Mouse (Mus musculus): ENCODE measurements around the gene Bcar3. TPM values are rescaled to one million over a fixed set of nuclear protein-coding genes. Genes with fewer than 3 reads are reported as not detected.

The Bcar3 gene
- total RNA-seq, 2 experiments from 2014 or later: 14.7 to 15.4 TPM

DNA sequence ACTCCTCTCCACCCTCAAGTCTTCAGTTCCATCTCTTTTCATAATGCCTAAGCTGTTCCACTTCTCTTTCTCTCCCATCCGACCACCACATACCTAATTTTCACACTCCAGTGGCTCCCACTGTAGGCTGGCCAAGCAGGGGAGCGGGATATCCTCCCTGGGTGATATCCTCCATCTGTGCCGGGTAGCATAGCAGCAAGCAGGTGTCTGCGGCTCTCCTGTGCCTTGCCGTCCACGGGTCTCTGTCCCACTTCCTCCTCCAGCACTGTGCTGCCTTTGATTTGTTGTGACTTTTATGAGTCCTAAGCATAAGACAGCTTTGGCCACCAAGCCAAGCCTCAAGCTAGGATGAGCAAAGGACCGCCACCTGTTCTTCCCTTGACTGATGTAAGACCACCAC is 103.5 kb downstream of the Bcar3 start:
- no peak overlapping the region for H3K4me3 ChIP-seq
- TF ChIP-seq CTCF (IDR thresholded peaks at IDR 0.05): no peak
- intact Hi-C loops (cut with DNase I): no loop called here
- no peak for DNase-seq (ENCODE audit: extremely low spot score in 1 of 2, low spot score in 2 of 2)
- no peak overlapping the region for H3K27ac ChIP-seq

DNA sequence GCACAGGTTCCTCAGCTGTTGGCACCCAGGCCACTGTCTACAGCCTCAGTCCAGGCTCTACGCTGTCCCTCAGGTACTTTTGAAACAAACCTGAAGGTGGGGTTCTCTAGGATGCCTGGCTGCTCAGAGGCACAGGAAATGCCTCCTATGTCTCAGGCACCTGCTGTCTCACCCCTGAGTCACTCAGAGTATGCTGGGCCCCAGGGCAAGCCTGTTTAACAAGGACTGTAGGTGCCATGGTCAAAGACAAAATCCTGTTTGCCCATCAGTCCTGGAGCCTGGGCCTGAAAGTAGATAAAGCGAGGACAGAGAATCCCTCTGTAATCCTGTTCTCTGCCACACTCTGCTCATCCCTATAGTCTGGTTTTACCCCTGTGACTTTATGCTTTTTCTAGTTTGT is 107.1 kb downstream of the Bcar3 start:
- H3K4me3 ChIP-seq: no peak overlapping the region
- TF ChIP-seq CTCF (IDR thresholded peaks at IDR 0.05): no peak
- H3K27ac ChIP-seq: no peak overlapping the region
- intact Hi-C loops (cut with DNase I): no loop called here
- no peak for DNase-seq (ENCODE audit: extremely low spot score in 1 of 2, low spot score in 2 of 2)

GRCm38 (mm10) chr3:122402143-122402542 is 108.2 kb downstream of the Bcar3 start:
- Histone ChIP-seq H3K27ac (no peak overlapping the region), H3K4me3 (no peak overlapping the region)
- intact Hi-C loops (cut with DNase I): no loop called here
- no peak for TF ChIP-seq CTCF (IDR thresholded peaks at IDR 0.05)
- DNase-seq (ENCODE audit: extremely low spot score in 1 of 2, low spot score in 2 of 2): no peak

- H3K27ac ChIP-seq: no peak overlapping the region
- no peak for TF ChIP-seq CTCF (IDR thresholded peaks at IDR 0.05)
- no peak for DNase-seq (ENCODE audit: extremely low spot score in 1 of 2, low spot score in 2 of 2)
- H3K4me3 ChIP-seq: no peak overlapping the region
- intact Hi-C loops (cut with DNase I): no loop called here
Observed at GRCm38 (mm10) chr3:122403860-122404557, 110.1 kb downstream of the Bcar3 start.

- DNase-seq (ENCODE audit: extremely low spot score in 1 of 2, low spot score in 2 of 2): no peak
- no peak for TF ChIP-seq CTCF (IDR thresholded peaks at IDR 0.05)
- no peak overlapping the region for H3K27ac ChIP-seq
- H3K4me3 ChIP-seq: no peak overlapping the region
- intact Hi-C loops (cut with DNase I): no loop called here
Observed at GRCm38 (mm10) chr3:122405203-122405956, 111.4 kb downstream of the Bcar3 start.

GRCm38 (mm10) chr3:122406416-122406815 is 112.5 kb downstream of the Bcar3 start:
- TF ChIP-seq CTCF (IDR thresholded peaks at IDR 0.05): no peak
- DNase-seq (ENCODE audit: extremely low spot score in 1 of 2, low spot score in 2 of 2): no peak
- intact Hi-C loops (cut with DNase I): no loop called here
- H3K27ac ChIP-seq: no peak overlapping the region
- no peak overlapping the region for H3K4me3 ChIP-seq

- no peak for DNase-seq (ENCODE audit: extremely low spot score in 1 of 2, low spot score in 2 of 2)
- Histone ChIP-seq H3K4me3 (no peak overlapping the region), H3K27ac (no peak overlapping the region)
- intact Hi-C loops (cut with DNase I): no loop called here
- no peak for TF ChIP-seq CTCF (IDR thresholded peaks at IDR 0.05)
Observed at GRCm38 (mm10) chr3:122407757-122408156, 113.8 kb downstream of the Bcar3 start.

- H3K4me3 ChIP-seq: no peak overlapping the region
- H3K27ac ChIP-seq: no peak overlapping the region
- intact Hi-C loops (cut with DNase I): no loop called here
- no peak for DNase-seq (ENCODE audit: extremely low spot score in 1 of 2, low spot score in 2 of 2)
- TF ChIP-seq CTCF (IDR thresholded peaks at IDR 0.05): no peak
Observed at GRCm38 (mm10) chr3:122408798-122409311, 114.9 kb downstream of the Bcar3 start.

GRCm38 (mm10) chr3:122411590-122411989 is 117.7 kb downstream of the Bcar3 start:
- TF ChIP-seq CTCF (IDR thresholded peaks at IDR 0.05): no peak
- H3K4me3 ChIP-seq: no peak overlapping the region
- DNase-seq (ENCODE audit: extremely low spot score in 1 of 2, low spot score in 2 of 2): no peak
- intact Hi-C loops (cut with DNase I): no loop called here
- no peak overlapping the region for H3K27ac ChIP-seq

DNA sequence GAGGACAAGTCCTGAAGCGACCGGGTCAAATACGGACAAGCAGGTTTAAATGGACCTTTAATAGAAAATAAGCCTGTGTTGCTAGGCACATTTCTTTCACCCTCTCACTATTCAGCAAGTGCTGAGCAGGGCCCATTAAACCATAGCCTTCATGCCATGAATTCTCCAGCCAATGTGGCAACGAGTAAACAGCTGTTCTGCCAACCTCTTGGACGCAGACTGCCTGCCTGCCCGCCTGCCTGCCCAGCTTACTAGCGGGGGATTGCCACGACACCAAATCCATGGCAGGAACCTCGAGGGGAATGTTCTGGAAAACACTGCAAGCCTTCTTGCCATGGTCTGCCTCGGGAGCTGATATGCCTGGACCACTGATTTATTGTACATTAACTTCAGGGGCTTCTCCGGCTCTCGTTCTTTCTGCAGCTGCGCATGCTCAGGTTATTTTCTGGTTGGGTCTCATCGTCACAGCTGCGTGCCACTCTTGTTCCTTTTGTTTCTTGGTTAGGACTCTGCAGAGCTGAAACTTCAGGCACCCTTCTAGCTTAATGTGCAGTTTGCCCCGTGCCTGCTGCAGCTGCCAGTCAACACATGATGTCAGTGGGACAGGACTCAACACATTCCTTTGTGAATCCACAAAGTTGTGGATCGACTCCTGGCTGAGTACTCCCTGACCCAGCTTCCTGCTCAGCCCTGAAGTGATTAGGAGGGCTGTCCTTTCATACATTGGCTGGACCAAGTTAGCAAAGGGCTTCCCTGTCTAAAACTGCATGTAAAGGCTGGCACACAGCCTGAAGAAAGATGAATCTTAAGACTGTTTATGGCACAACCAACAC is 120.0 kb downstream of the Bcar3 start:
- intact Hi-C loops (cut with DNase I): no loop called here
- peak in 1 of 2 experiments; percentile 22 for DNase-seq (ENCODE audit: extremely low spot score in 1 of 2, low spot score in 2 of 2)
- H3K4me3 ChIP-seq: no peak overlapping the region
- TF ChIP-seq CTCF (IDR thresholded peaks at IDR 0.05): no peak
- no peak overlapping the region for H3K27ac ChIP-seq

- intact Hi-C loops (cut with DNase I): no loop called here
Observed at GRCm38 (mm10) chr3:122414868-122415267, 120.9 kb downstream of the Bcar3 start.

DNA sequence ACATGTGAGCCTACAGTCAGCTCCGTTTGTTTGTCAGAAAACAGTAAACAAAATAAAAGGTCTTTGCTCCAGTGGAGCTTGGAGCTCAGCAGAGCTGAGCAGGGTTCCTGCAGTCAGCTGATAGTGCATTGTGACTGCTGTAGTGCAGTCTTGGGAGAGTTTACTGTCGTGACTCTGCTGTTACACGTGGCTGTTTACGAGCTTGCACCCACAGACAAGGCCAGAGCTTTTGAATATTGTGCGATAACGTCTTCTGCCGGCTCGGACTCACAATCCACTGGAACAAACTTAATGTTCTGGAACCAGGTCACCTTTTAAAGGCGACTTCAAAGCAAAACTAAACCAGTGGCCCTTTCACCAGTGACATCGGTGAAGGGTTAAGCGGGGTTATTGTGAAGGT is 123.5 kb downstream of the Bcar3 start:
- Histone ChIP-seq H3K4me3 (no peak overlapping the region), H3K27ac (no peak overlapping the region)
- no peak for TF ChIP-seq CTCF (IDR thresholded peaks at IDR 0.05)
- no peak for DNase-seq (ENCODE audit: extremely low spot score in 1 of 2, low spot score in 2 of 2)
- intact Hi-C loops (cut with DNase I): no loop called here

More at GRCm38 (mm10) chr3:122414868-122415267, 120.9 kb downstream of the Bcar3 start:
- no peak for DNase-seq (ENCODE audit: extremely low spot score in 1 of 2, low spot score in 2 of 2)
- Histone ChIP-seq H3K4me3 (no peak overlapping the region), H3K27ac (no peak overlapping the region)
- no peak for TF ChIP-seq CTCF (IDR thresholded peaks at IDR 0.05)
